Mouse (Mus musculus): Measurements from ENCODE around the gene Rrp9.
A peak's percentile ranks its signal among the peaks of the same experiment; 100 is the strongest.

Gene Rrp9

GRCm38 (mm10) chr9:106475663-106476001, at the start of gene Rrp9:
TSS of gene Rrp9 (plus strand) at chr9:106475963.
- peak; percentile 27 for DNase-seq

- DNase-seq = no peak
Measured at GRCm38 (mm10) chr9:106428719-106429220, 47.0 kb upstream of the Rrp9 start.

- DNase-seq = peak; percentile 92
Measured at GRCm38 (mm10) chr9:106429221-106430014, 46.3 kb upstream of the Rrp9 start, which contains the start of gene Rpl29. TSS of gene Rpl29 (plus strand) at chr9:106429454.

- DNase-seq = no peak
Measured at GRCm38 (mm10) chr9:106430015-106430264, 45.8 kb upstream of the Rrp9 start.

- no peak for DNase-seq
Measured at GRCm38 (mm10) chr9:106433389-106433788, 42.4 kb upstream of the Rrp9 start.

- DNase-seq = no peak
Measured at GRCm38 (mm10) chr9:106436566-106436965, 39.2 kb upstream of the Rrp9 start.

GRCm38 (mm10) chr9:106442680-106443079, 33.1 kb upstream of the Rrp9 start:
- no peak for DNase-seq

GRCm38 (mm10) chr9:106444836-106445235, 30.9 kb upstream of the Rrp9 start:
- peak; percentile 84 for DNase-seq

- peak; percentile 98 for DNase-seq
Measured at GRCm38 (mm10) chr9:106447348-106447747, 28.4 kb upstream of the Rrp9 start, which contains the start of the genes Abhd14b and Abhd14a. TSS of gene Abhd14b (plus strand) at chr9:106447459. TSS of gene Abhd14a (minus strand) at chr9:106447678.

GRCm38 (mm10) chr9:106447951-106448350, 27.8 kb upstream of the Rrp9 start:
- DNase-seq = no peak

- peak; percentile 82 for DNase-seq
Measured at GRCm38 (mm10) chr9:106448498-106449031, 27.2 kb upstream of the Rrp9 start.

- DNase-seq = no peak
Measured at GRCm38 (mm10) chr9:106449947-106450346, 25.8 kb upstream of the Rrp9 start.

GRCm38 (mm10) chr9:106450661-106451060, 25.1 kb upstream of the Rrp9 start:
- peak; percentile 84 for DNase-seq

GRCm38 (mm10) chr9:106451298-106451697, 24.5 kb upstream of the Rrp9 start:
- no peak for DNase-seq

GRCm38 (mm10) chr9:106451899-106452298, 23.9 kb upstream of the Rrp9 start:
- no peak for DNase-seq

- no peak for DNase-seq
Measured at GRCm38 (mm10) chr9:106452351-106452750, 23.4 kb upstream of the Rrp9 start.

GRCm38 (mm10) chr9:106452821-106453220, 22.9 kb upstream of the Rrp9 start:
- DNase-seq = peak; percentile 82

GRCm38 (mm10) chr9:106453271-106454070, 22.3 kb upstream of the Rrp9 start, which contains the start of gene Pcbp4:
TSS of gene Pcbp4 (plus strand) at chr9:106453291.
- peak; percentile 90 for DNase-seq

- no peak for DNase-seq
Measured at GRCm38 (mm10) chr9:106454071-106454761, 21.5 kb upstream of the Rrp9 start.

- DNase-seq = no peak
Measured at GRCm38 (mm10) chr9:106454888-106455681, 20.7 kb upstream of the Rrp9 start.

GRCm38 (mm10) chr9:106456325-106457162, 19.2 kb upstream of the Rrp9 start:
- DNase-seq = no peak

Data from kidney, adult 11 months (tissue).